Mouse (Mus musculus) adrenal gland, postnatal 0 days (tissue): Measurements from ENCODE around the gene Nlrp1a. TPM values are rescaled to one million over a fixed set of nuclear protein-coding genes. Genes with fewer than 3 reads are reported as not detected.

Experiments used
- polyA plus RNA-seq: library from polyadenylated mRNA; unstranded; fragments of >200 nt; fragmentation: Nextera tagmentation; extraction: Ambion mirVana; gene quantifications from 2 replicates; pipeline ENCODE4 v1.2.1, GENCODE M21; 2015

The Nlrp1a gene
- polyA plus RNA-seq = 0.04 and 0.05 TPM in 2 replicates

GRCm38 (mm10) chr11:71144661-71145060 is at the start of gene Nlrp1a:
Nlrp1a (minus strand) TSS chr11:71144704.

Other genes with a start within 250 kb of the Nlrp1a start
- 58.8 and 75.3 TPM in 2 replicates for gene Nup88, start 174.7 kb downstream of the Nlrp1a start, polyA plus RNA-seq
- 75.0 and 94.4 TPM in 2 replicates for gene Rpain, start 174.5 kb downstream of the Nlrp1a start, polyA plus RNA-seq
- 140 and 216 TPM in 2 replicates for gene C1qbp, start 161.7 kb downstream of the Nlrp1a start, polyA plus RNA-seq
- 5.4 and 8.7 TPM in 2 replicates for gene Dhx33, start 140.3 kb downstream of the Nlrp1a start, polyA plus RNA-seq
- gene Mis12, start 125.1 kb downstream of the Nlrp1a start, polyA plus RNA-seq = 13.4 and 19.6 TPM in 2 replicates
- gene Derl2, start 124.9 kb downstream of the Nlrp1a start, polyA plus RNA-seq = 89.6 and 99.1 TPM in 2 replicates
- 57.9 and 149 TPM in 2 replicates for gene 6330403K07Rik, start 111.2 kb downstream of the Nlrp1a start, polyA plus RNA-seq
- 0.07 and 0.09 TPM in 2 replicates for gene Nlrp1b, start 86.0 kb upstream of the Nlrp1a start, polyA plus RNA-seq